Mouse (Mus musculus) layer of hippocampus, postnatal 36 days (tissue): ENCODE measurements around the gene Nebl. TPM values are rescaled to one million over a fixed set of nuclear protein-coding genes. Genes with fewer than 3 reads are reported as not detected.

ENCODE experiments used
- DNase-seq, 2 experiments: peaks; one replicate each; pipeline ENCODE4 v3.0.0; 2022
- total RNA-seq, 2 experiments: library from RNA; stranded (reverse); gene quantifications; 2 replicates each; pipeline ENCODE4 v1.2.3; 2021

The Nebl gene
- total RNA-seq, 2 experiments from 2014 or later = 129 to 165 TPM

DNA sequence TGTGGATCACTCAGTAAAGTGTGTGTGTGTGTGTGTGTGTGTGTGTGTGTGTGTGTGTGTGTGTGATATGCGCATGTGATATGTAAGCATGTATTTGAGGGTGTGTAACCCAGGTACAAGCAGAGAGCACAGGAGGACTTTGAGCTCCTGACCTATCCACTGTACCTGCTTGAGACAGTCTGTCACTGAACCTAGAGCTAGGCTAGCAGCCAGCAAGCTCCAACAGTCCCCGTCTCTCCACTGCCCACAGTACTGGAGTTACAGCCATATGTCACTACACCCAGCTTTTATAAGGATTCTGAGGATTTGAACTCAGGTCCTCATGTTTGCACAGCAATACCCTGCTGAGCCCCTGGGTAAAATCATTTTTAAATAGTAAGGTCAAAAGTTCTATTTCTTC is 215.6 kb downstream of the Nebl start:
- DNase-seq = no peak

DNA sequence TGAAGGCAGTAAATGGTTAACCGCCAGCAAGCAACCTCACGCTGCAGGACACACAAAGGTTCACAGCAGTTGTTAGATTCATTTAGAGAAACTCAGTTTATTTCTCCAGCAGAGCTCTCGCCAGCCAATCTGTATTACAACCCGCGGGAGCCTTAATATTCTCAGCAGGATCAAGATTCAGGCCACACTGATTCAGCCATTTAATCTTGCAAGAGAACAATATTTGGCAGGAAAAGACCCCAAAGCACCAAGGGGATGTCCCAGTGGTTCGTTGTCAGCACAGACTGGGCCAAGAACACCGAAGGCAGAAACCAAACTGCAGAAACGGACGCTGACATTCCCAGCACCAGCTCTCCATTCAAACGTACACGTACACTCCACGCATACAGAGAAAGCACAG is 216.5 kb downstream of the Nebl start:
- no peak for DNase-seq

DNA sequence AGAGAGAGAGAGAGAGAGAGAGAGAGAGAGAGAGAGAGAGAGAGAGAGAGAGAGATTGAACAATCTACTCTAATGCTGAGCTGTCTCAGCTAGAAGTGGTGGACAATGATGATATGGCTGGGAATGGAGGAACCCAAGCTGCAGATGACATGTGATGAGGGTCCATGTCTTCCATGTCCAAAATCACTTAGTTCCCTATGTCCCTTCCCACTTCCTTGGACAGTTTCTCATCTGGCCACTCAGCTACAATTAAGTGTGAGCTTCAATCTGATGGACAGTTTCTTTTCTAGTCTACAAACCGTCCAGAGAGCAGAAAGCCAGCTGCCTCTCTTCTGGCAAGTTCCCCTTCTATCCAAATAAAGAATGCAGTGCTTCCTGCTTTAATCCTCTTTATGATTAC is 221.3 kb downstream of the Nebl start:
- DNase-seq = no peak

DNA sequence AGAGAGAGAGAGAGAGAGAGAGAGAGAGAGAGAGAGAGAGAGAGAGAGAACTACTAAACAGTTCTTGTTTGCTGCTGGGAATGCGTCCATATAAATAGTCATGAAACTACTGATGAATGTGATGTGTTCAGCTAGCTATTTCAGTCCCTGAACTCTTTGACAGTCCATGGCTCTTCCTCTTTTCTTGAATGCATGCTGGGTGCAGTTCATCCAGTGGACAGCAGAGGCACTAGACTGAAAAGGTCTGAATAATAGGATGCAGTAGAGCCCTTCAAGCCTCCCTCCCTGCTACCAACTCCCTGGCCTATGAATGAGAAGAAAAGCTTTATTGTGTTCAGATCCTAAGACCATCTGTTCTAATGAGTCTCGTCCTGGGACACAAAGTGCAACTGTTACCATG is 223.9 kb downstream of the Nebl start:
- no peak for DNase-seq

DNA sequence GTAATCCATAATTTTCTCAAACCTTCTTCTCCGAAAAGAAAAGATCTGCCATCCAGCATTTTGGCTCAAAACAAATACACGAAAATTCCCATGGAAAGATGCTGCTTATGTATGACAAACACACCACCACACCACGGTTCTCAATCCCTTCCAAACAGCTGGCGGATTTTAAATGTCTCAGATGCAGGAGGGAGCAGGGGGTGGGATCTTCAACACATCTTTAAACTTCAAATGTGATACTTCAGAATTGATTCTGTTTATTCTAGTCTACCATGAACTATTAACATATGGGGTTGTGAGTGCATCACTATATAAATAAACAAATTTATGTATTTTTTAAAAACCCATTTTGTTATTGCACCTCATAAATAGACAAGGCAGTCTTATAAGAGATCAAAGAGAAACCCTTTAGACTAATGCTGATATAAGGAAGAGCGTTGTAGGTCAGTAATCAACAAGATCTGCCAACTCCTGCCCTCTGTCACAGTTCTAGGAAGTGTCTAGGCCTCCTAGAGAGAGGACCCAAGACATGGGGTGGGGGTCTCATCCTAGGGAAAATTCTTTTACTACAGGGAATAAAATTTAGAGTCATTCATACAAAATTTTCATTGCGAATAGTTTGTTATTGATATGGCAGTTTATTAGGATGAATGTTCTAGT is 227.0 kb downstream of the Nebl start:
- no peak for DNase-seq

DNA sequence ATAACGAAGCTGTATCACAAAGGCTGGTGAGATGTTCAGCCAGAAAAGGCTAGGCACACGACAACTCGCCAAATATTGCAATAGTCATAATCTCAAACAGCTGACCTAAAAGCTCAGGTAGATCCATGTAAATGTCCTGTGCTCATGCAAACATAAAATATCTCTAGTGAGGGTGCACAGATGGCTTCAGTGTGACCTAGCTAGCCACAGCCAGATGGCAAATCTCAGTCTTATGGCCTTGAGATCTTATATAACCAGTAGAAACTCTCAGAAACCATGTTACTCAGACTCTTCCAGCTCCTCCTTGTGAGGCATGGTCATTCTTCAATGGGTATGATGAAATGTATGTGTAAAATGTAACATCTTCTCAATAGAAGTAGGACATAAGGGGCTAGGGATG is 230.2 kb downstream of the Nebl start:
- no peak for DNase-seq

DNA sequence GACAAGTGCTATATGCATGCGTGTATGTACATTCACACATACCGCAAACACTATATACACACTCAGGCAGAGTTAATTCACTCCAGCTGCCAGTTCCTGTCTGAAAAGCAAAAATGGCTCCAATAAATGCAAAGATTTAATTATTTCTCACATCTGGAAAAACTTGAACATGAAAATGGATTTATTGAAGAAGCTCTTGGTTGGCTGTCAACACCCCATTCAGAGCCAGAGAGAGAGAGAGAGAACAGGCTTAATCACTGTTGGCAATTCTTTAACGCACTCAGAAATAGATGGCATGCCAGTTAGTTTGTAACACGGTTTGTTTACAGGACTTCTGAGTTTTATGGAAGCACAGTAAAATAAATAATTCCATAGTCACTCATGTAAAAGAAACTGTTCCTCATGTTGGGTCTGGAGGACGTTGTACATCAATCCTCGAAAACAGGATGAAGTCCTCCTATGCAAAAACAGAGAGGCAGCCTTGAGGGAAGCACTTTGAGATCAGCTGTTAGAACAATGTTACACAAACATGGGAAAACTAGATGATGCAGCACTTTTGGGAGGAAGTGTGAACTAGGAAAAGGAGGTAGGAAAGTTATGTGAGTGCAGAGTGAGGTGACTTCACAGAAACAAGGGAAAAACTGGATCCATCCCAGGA is 265.6 kb downstream of the Nebl start:
- DNase-seq = no peak

DNA sequence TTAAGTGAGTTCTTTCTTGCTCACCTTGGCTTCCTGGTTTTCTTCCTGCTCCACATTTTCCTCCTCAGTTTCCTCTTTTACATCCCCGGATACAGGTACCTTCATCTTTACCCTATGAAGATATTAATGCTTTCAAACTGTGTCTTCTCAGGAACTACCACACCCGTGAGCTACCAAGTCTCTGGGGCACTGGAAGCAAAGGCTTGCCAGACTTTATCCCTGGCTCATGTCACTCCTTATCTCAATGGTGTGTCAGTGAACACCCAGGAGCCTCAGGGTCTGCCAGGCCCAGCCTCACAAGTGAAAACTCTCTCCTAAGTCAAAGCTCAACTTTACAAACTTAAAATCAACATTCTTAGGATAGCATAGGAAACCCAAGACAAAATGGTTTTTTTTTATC is 270.8 kb downstream of the Nebl start:
- no peak for DNase-seq

DNA sequence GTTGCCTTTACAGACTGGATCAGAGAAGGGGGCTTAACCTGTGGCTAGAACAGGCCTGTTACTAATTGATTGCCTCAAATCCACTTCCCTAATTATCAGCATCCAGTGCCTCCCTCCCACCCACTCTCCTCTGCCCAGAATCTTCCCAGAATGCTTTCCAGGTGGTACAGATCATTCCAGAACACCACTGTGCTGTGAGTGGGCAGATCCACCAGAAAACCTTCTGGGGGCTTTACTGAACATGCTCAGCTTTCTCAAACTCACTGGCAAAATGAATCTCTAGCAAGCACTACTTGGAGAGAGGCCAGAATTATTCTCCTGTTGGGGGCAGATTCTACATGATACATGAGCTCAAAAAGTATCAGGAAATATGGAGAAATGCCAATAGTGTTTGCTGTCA is 277.6 kb downstream of the Nebl start:
- peak; percentile 39 to 54 for DNase-seq

DNA sequence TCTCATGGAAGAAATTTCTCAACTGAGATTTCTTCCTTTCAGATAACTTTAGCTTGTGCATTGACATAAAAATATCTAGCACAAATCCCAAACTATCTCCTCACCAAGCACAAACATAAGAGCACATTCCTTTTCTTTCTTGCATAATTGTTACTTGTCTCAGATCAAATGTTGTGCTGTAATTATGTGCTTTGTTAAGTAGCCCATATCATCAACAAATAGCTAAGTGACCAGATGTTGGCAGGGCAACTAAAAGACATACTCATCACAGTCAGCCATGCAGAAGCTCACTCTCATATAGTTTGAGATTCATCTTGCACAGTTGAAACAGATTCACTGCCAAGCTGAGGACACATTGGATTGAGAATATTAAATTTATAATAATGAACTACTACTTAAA is 282.9 kb downstream of the Nebl start:
- DNase-seq = no peak

DNA sequence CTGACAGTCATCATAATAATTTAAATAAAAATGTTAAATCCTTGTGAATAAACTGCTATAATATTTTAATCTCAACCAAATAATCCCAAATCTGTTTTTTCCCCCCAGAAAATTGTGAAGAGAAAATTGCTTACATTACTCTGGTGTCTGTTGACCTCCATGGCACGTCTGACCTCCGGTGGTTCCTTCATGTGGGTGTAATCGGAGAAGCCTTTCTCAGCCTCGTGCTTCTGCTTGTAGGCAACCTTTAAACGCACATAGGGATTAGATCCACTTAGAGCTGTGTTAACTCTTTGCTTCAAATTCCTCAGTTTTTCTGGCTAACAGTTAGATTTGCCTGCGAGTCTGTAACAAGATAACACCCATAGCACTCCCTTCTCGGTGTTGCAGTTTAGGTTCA is 287.7 kb downstream of the Nebl start:
- DNase-seq = no peak

DNA sequence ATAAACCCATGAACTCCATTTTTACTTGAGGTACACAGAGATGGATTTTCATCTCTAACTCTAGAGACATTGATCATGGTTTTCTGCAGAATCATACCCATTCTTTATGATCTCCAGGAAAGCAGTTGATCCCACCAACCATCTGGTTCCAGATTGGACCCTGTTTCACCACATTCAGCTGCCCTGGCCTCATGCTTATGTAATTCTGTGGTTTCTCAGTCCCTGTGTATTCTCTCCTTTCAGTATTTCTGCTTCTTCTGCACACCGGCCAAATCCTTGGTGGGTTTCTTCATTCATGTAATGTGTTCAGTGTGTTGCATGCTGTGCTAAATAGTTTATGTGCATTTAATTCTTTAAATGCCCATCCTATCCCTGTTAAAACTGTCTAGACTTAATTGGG is 292.9 kb downstream of the Nebl start:
- DNase-seq = no peak

DNA sequence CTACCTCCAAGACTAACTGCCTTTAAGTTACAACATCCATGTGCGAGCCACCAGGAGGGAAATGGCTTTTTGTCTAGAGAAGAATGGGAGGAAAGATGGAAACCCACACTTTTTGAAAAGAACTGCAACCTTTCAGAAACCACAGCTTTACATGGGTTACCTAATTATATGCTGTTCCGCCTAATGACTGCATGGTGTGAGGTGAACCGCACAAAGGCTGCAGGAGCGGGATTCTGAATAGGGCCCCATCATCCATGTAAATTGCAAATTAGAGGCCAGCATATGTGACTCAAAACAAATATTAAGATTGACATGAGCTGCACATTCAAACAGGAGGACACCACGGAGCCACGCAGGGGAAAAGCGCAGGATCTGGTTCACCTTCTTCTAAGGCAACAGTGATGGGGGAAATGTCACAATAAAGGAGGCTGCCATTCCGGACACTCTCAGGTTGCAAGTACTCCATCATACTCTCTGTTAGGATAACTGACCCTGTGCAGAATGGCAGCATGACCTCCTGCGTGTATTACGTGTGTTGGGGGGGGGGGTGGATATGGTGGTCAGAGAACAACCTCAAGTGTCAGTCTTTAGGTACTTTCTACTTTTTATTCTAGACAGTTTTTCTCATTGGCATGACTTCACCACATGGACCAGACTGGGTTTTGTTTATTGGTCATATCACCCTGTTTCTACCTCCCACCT is 294.4 kb downstream of the Nebl start:
- DNase-seq = no peak

DNA sequence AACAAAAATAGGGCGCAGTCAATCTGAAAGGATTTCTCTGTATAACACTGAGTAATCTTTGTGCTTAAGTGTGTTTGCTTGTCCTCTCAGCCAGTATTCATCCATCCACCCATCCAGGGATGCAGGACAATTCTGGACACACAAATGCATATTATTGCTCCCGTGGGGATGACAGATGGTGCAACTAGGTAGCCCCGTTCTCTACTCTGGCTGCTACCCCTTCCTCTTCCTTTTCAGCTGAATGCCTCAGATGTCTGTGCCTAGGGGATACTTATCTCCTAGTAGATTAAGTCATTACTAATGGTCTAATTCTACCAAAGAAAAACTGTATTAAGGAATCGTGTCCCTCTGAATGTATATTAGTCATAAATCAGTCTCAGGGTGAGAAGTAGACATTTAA is 296.0 kb downstream of the Nebl start:
- no peak for DNase-seq

DNA sequence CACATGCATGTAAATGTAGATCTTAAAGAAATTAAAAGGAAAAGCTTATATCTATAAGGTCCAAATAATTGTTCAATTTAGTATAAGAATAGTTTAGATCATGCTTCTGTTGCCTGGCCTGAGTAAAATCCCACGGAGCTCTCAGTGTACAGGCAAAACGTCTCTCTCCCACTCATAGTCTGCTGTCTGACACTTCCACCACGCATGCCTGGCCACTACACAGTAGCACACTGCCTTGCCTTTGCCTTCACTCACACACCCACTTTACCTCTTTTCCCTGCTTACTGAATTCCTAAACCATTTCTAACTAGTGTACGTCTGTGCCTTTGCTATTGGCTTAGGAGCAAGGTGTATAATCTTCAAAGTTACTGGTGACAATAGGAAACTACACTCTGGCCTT is 302.2 kb downstream of the Nebl start:
- DNase-seq = no peak

DNA sequence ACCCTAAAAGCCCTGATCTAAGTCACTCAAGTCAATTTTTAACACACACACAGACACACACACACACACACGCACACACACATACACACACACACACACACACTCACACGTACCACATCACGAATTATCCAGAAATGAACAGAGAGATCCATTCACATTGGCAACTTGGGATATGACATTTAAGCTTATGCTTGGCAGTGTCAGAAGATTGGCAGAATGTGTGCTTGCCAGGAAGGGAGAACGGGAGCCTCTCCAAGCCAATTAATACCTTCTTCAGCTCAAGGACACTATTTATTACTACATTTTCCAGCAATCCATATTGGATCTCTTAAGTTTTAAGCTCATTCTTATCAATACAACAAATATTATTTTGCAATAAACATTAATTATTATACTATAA is 303.1 kb downstream of the Nebl start:
- DNase-seq = no peak

DNA sequence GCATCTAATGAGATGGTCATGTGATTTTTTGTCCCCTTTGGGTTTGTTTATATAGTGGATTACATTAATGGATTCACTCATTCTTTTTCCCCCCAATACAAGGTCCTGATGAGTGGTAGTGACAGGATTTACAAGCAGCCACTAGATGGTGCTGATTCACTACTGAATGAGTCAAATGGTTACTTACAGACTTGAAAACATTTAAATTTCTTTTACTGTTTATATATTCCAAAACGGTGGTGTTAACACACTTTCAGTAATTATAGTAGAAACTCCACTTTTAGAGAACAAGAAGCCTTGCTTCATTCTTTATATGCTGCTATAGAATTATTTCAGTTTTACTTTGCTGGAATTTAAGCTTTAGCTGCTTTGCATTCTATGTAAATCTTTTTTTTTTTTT is 308.3 kb downstream of the Nebl start:
- no peak for DNase-seq

DNA sequence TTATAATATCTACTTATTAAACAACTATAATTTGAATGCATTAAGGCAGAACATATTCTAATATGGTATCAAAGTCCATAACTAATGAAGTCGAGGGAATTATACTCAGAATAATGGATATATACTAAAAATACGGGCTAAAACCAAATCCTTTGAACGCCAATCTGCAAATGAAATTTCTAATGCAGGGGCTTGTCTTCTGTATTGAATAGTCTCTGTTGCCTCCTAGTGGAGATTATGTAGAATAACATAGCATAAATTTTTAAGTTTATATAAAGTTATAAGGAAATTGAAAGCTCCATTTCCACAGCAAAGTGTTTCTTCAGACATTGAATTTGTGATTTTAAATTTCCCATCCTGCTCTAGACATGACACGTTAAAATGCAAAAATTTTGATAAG is 315.9 kb downstream of the Nebl start:
- DNase-seq = no peak

DNA sequence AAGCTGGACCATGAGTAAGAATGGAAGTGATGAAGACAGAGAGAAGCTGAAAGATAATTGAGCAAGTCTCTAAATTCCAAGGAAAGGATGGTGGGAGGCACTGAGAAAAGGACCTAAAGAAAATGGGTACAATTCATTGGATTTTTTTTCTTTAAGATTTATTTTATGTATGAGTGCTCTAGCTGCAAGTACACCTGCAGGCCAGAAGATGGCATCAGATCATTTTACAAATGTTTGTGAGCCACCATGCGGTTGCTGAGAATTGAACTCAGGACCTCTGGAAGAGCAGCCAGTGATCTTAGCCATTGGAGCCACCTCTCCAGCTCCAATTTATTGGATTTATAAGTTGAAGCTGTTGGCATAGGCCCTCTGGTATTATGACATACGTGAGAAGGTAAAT is 316.9 kb downstream of the Nebl start:
- DNase-seq = no peak

DNA sequence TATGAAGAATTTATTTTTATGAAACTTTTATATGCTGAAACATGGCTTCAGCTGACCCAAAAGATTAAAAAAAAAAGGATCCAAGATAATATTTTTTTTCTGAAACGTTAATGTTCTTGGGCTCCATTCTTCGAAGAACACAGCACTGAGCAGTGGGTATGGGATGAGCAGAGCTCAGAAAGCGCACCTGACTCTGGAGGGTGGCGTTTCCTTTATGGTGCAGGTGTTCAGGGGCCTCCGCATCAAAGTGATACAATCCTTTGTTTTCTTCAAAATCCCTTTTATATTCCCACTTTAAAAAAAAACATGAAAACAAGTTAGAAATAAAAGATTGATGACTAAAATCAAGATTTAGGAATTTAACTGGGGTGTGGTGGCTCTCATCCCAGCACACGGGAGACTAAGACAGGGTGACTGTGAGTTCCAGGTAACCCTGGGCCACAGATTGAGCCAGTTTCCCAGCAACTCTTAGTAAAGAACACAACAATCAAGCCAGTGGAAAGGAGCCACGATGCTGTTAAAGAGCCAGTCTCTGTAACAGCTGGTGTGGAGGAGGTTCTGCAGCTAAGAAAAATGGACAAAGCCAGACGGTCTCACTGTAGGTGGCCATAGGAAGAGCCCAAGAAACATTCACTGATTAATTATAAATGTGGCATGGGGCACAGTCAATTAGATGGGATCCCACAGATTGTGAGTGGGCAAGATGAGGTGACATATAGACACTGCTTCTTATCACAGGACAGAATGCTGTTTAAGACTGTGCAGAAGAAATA is 317.6 kb downstream of the Nebl start:
- peak in 1 of 2 experiments; percentile 29 for DNase-seq

DNA sequence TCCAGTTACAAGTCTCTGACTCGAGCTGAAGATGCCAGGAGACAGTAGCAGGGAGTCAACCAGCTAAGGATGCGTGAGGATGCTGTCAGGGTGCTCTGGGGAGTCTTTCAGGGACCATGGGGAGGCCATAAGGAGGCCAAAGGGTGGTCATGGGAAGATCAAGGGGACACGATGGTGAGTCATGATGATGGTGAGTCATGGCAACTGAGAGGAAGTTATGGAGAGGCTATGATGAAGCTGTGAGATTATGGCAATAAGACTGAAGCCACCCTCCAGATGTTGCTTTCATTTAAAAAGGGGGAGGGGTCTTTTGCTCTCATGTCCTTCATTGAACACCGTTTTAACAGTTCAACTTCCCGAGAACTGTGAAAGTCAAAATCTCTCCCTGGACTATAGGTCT is 322.0 kb downstream of the Nebl start:
- no peak for DNase-seq

DNA sequence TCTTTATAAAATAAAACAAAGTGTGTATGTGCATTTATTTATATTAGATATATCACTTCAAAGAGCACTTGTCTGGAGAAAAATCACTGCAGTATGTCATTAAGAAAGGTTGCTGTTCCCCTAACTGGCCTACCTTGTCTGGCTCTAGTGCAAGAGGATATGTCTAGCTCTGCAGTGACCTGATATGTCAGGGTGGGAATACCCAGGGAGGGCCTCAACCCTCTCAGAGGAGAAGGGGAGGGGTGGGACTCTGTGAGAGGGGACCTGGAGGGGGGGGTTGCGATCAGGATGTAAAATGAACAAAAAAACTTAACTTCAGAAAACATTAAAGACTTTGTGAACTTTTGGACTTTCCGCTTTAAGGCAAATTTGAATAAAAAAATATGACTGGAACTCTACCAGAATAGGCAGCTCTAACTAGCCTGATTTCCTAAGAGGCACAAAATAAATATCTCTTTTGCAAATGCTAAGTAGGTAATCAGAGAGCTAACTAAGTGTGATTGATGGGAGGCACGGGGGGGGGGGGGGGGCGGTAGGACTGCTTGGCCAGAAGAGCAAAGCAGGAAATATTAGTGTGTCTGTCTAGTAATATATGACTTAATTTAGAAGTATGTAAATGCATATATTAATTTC is 325.2 kb downstream of the Nebl start:
- DNase-seq = no peak

DNA sequence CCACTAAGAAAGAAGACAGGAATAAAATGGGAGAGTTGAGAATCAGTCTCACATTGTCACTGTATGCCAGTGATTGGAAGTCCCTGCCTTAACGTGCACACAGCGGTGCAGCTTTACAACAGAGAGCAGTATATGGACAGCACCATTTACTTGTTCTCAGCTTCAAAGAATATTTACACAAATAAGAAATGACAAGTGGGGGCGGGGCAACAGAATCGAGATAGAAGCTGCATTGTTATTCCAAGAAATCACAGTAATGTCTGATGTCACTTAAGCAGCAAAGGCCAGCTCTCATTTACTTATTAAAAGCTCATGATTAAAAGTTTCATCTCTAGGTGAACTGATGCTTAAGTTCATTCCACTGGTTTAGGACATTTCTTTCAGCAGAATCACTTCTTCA is 328.8 kb downstream of the Nebl start:
- DNase-seq = no peak
